Mouse (Mus musculus) heart, postnatal 0 days (tissue): Measurements from ENCODE around the gene AY761184.
"Not testable (repeated sequence)": the region's sequence is repeated elsewhere in the genome, so short reads cannot be mapped to it uniquely, and the experiment has no call there.

Source experiments
- CTCF ChIP-seq: IDR thresholded peaks from 2 replicates; pipeline ENCODE4 v1.5.1; 2016; ENCODE audit warnings: antibody characterized with exemption, control low read depth, low read depth
- EP300 ChIP-seq: IDR thresholded peaks from 2 replicates; pipeline ENCODE4 v1.6.1; 2016; ENCODE audit warnings: antibody characterized with exemption, low read depth

DNA sequence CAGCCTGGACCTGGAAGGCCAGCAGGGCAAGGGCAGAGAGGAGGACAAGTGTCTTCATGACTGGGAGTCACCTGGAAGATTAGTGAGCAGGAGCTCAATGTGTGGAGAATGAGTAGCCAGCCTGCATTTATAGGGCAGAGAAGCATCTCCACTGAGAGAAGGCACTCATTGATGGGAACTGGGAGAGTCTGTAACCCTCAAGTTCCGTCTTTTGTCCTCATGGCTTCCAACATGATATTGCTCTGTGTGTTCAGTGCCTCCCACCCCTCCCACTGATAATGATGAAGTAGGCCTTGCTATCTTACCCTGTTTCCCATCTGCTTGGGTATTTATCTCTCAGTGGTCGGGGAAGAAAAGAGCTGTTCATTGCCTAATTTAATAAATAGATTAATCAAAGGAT lies at the start of gene AY761184:
- TF ChIP-seq CTCF, EP300: not testable (repeated sequence)
